Mouse (Mus musculus): ENCODE data around the gene Sh2d4b. TPM values are rescaled to one million over a fixed set of nuclear protein-coding genes. Genes with fewer than 3 reads are reported as not detected.

The Sh2d4b gene
- polyA plus RNA-seq, 1 experiment from 2014 or later = 0.89 TPM

- peaks cover 6% of the 10 kb centered on the region; the same call in 1 of the 2 replicates for H3K36me3 ChIP-seq (ENCODE audit: control insufficient read depth, insufficient read depth, low read length)
- no peak overlapping the region for H3K4me3 ChIP-seq (ENCODE audit: control insufficient read depth in 1 of 2, insufficient read depth in 1 of 2, low read depth in 1 of 2, low read length in 2 of 2)
- no peaks in the 10 kb centered on the region for H3K9me3 ChIP-seq (ENCODE audit: control insufficient read depth, low read length)
- H3K9ac ChIP-seq (ENCODE audit: low read length) = no peak overlapping the region
- ATAC-seq (ENCODE audit: insufficient number of reproducible peaks, insufficient read depth, low FRiP score, low read depth) = no peak
- H3K27me3 ChIP-seq (ENCODE audit: control insufficient read depth, insufficient read depth, low read length) = no peaks in the 10 kb centered on the region
- H3K27ac ChIP-seq (replicated peaks in 1 of 2; ENCODE audit: control insufficient read depth in 1 of 2, insufficient read depth in 1 of 2, low read depth in 2 of 2, low read length in 2 of 2) = no peak overlapping the region
- H3K4me1 ChIP-seq (ENCODE audit: control insufficient read depth in 2 of 2, insufficient read depth in 2 of 2, low read length in 2 of 2) = peaks cover 26 to 50% of the 10 kb centered on the region in 2 experiments
- WGBS = 88% methylated on average over 9 of the region's 9 CpGs
- no peak overlapping the region for H3K4me2 ChIP-seq (ENCODE audit: low read length)
Observed at GRCm38 (mm10) chr14:40932225-40932624, 39.2 kb upstream of the Sh2d4b start.

GRCm38 (mm10) chr14:40931115-40931829 is 38.2 kb upstream of the Sh2d4b start:
- H3K36me3 ChIP-seq (ENCODE audit: control insufficient read depth, insufficient read depth, low read length) = peaks cover 6% of the 10 kb centered on the region; the same call in 1 of the 2 replicates
- no peaks in the 10 kb centered on the region for H3K27me3 ChIP-seq (ENCODE audit: control insufficient read depth, insufficient read depth, low read length)
- no peak overlapping the region for H3K4me3 ChIP-seq (ENCODE audit: control insufficient read depth in 1 of 2, insufficient read depth in 1 of 2, low read depth in 1 of 2, low read length in 2 of 2)
- peak overlapping the region in 1 of 2 experiments; percentile 47; a peak in 1 of 4 replicates for H3K27ac ChIP-seq (replicated peaks in 1 of 2; ENCODE audit: control insufficient read depth in 1 of 2, insufficient read depth in 1 of 2, low read depth in 2 of 2, low read length in 2 of 2)
- H3K9me3 ChIP-seq (ENCODE audit: control insufficient read depth, low read length) = no peaks in the 10 kb centered on the region
- ATAC-seq (ENCODE audit: insufficient number of reproducible peaks, insufficient read depth, low FRiP score, low read depth) = no peak
- WGBS = 60% methylated on average over 3 of the region's 3 CpGs
- H3K4me1 ChIP-seq (ENCODE audit: control insufficient read depth in 2 of 2, insufficient read depth in 2 of 2, low read length in 2 of 2) = peaks cover 26 to 54% of the 10 kb centered on the region in 2 experiments
- no peak overlapping the region for H3K9ac ChIP-seq (ENCODE audit: low read length)
- H3K4me2 ChIP-seq (ENCODE audit: low read length) = no peak overlapping the region

- Histone ChIP-seq H3K4me1 (ENCODE audit: control insufficient read depth in 2 of 2, insufficient read depth in 2 of 2, low read length in 2 of 2) (peaks cover 14 to 42% of the 10 kb centered on the region in 2 experiments), H3K27me3 (ENCODE audit: control insufficient read depth, insufficient read depth, low read length) (no peaks in the 10 kb centered on the region), H3K9ac (ENCODE audit: low read length) (no peak overlapping the region), H3K36me3 (ENCODE audit: control insufficient read depth, insufficient read depth, low read length) (peaks cover 6% of the 10 kb centered on the region; the same call in 1 of the 2 replicates), H3K4me2 (ENCODE audit: low read length) (no peak overlapping the region), H3K4me3 (ENCODE audit: control insufficient read depth in 1 of 2, insufficient read depth in 1 of 2, low read depth in 1 of 2, low read length in 2 of 2) (no peak overlapping the region), H3K9me3 (ENCODE audit: control insufficient read depth, low read length) (no peaks in the 10 kb centered on the region), H3K27ac (replicated peaks in 1 of 2; ENCODE audit: control insufficient read depth in 1 of 2, insufficient read depth in 1 of 2, low read depth in 2 of 2, low read length in 2 of 2) (no peak overlapping the region)
- 80% methylated on average over 2 of the region's 2 CpGs for WGBS
- ATAC-seq (ENCODE audit: insufficient number of reproducible peaks, insufficient read depth, low FRiP score, low read depth) = no peak
Observed at GRCm38 (mm10) chr14:40929943-40930342, 36.9 kb upstream of the Sh2d4b start.

- Histone ChIP-seq H3K4me2 (ENCODE audit: low read length) (no peak overlapping the region), H3K36me3 (ENCODE audit: control insufficient read depth, insufficient read depth, low read length) (peaks cover 5% of the 10 kb centered on the region; the same call in 1 of the 2 replicates), H3K27me3 (ENCODE audit: control insufficient read depth, insufficient read depth, low read length) (no peaks in the 10 kb centered on the region), H3K4me1 (ENCODE audit: control insufficient read depth in 2 of 2, insufficient read depth in 2 of 2, low read length in 2 of 2) (peaks cover 13 to 41% of the 10 kb centered on the region in 2 experiments), H3K9ac (ENCODE audit: low read length) (no peak overlapping the region), H3K9me3 (ENCODE audit: control insufficient read depth, low read length) (no peaks in the 10 kb centered on the region), H3K27ac (replicated peaks in 1 of 2; ENCODE audit: control insufficient read depth in 1 of 2, insufficient read depth in 1 of 2, low read depth in 2 of 2, low read length in 2 of 2) (no peak overlapping the region), H3K4me3 (ENCODE audit: control insufficient read depth in 1 of 2, insufficient read depth in 1 of 2, low read depth in 1 of 2, low read length in 2 of 2) (no peak overlapping the region)
- no peak for ATAC-seq (ENCODE audit: insufficient number of reproducible peaks, insufficient read depth, low FRiP score, low read depth)
- WGBS = 68% methylated on average over 5 of the region's 5 CpGs
Observed at GRCm38 (mm10) chr14:40928897-40929296, 35.8 kb upstream of the Sh2d4b start.

- Histone ChIP-seq H3K4me1 (ENCODE audit: control insufficient read depth in 2 of 2, insufficient read depth in 2 of 2, low read length in 2 of 2) (peaks cover 12 to 35% of the 10 kb centered on the region in 2 experiments), H3K27me3 (ENCODE audit: control insufficient read depth, insufficient read depth, low read length) (no peaks in the 10 kb centered on the region), H3K4me2 (ENCODE audit: low read length) (no peak overlapping the region), H3K4me3 (ENCODE audit: control insufficient read depth in 1 of 2, insufficient read depth in 1 of 2, low read depth in 1 of 2, low read length in 2 of 2) (no peak overlapping the region), H3K27ac (replicated peaks in 1 of 2; ENCODE audit: control insufficient read depth in 1 of 2, insufficient read depth in 1 of 2, low read depth in 2 of 2, low read length in 2 of 2) (no peak overlapping the region), H3K36me3 (ENCODE audit: control insufficient read depth, insufficient read depth, low read length) (no peaks in the 10 kb centered on the region; the same call in 1 of the 2 replicates), H3K9ac (ENCODE audit: low read length) (no peak overlapping the region), H3K9me3 (ENCODE audit: control insufficient read depth, low read length) (no peaks in the 10 kb centered on the region)
- WGBS = 48% methylated on average over 2 of the region's 2 CpGs
- ATAC-seq (ENCODE audit: insufficient number of reproducible peaks, insufficient read depth, low FRiP score, low read depth) = no peak
Observed at GRCm38 (mm10) chr14:40927041-40927440, 34.0 kb upstream of the Sh2d4b start.

- Histone ChIP-seq H3K9me3 (ENCODE audit: control insufficient read depth, low read length) (no peaks in the 10 kb centered on the region), H3K4me3 (ENCODE audit: control insufficient read depth in 1 of 2, insufficient read depth in 1 of 2, low read depth in 1 of 2, low read length in 2 of 2) (no peak overlapping the region), H3K4me1 (ENCODE audit: control insufficient read depth in 2 of 2, insufficient read depth in 2 of 2, low read length in 2 of 2) (peaks cover 7 to 25% of the 10 kb centered on the region in 2 experiments), H3K27me3 (ENCODE audit: control insufficient read depth, insufficient read depth, low read length) (no peaks in the 10 kb centered on the region), H3K4me2 (ENCODE audit: low read length) (no peak overlapping the region), H3K27ac (replicated peaks in 1 of 2; ENCODE audit: control insufficient read depth in 1 of 2, insufficient read depth in 1 of 2, low read depth in 2 of 2, low read length in 2 of 2) (peak overlapping the region; percentile 47 to 54; a peak in 2 of 4 replicates), H3K36me3 (ENCODE audit: control insufficient read depth, insufficient read depth, low read length) (no peaks in the 10 kb centered on the region; the same call in 1 of the 2 replicates), H3K9ac (ENCODE audit: low read length) (no peak overlapping the region; the same call in 1 of the 2 replicates)
- ATAC-seq (ENCODE audit: insufficient number of reproducible peaks, insufficient read depth, low FRiP score, low read depth) = peak; percentile 47; the same call in 1 of the 2 replicates
- WGBS = 60% methylated on average over 10 of the region's 10 CpGs
Observed at GRCm38 (mm10) chr14:40924378-40925113, 31.5 kb upstream of the Sh2d4b start.

GRCm38 (mm10) chr14:40921241-40921640 is 28.2 kb upstream of the Sh2d4b start:
- H3K27ac ChIP-seq (replicated peaks in 1 of 2; ENCODE audit: control insufficient read depth in 1 of 2, insufficient read depth in 1 of 2, low read depth in 2 of 2, low read length in 2 of 2) = no peak overlapping the region
- no peaks in the 10 kb centered on the region; the same call in 1 of the 2 replicates for H3K36me3 ChIP-seq (ENCODE audit: control insufficient read depth, insufficient read depth, low read length)
- no peak overlapping the region for H3K9ac ChIP-seq (ENCODE audit: low read length)
- no peak for ATAC-seq (ENCODE audit: insufficient number of reproducible peaks, insufficient read depth, low FRiP score, low read depth)
- H3K27me3 ChIP-seq (ENCODE audit: control insufficient read depth, insufficient read depth, low read length) = no peaks in the 10 kb centered on the region
- H3K9me3 ChIP-seq (ENCODE audit: control insufficient read depth, low read length) = no peaks in the 10 kb centered on the region
- no peak overlapping the region for H3K4me2 ChIP-seq (ENCODE audit: low read length)
- WGBS = 95% methylated on average over 1 of the region's 1 CpGs
- H3K4me1 ChIP-seq (ENCODE audit: control insufficient read depth in 2 of 2, insufficient read depth in 2 of 2, low read length in 2 of 2) = peaks cover 6 to 20% of the 10 kb centered on the region in 2 experiments
- no peak overlapping the region for H3K4me3 ChIP-seq (ENCODE audit: control insufficient read depth in 1 of 2, insufficient read depth in 1 of 2, low read depth in 1 of 2, low read length in 2 of 2)
